Mouse (Mus musculus) natural killer cell, adult 2 months (primary cell): Measurements from ENCODE around the gene Pxdc1.

Experiments used
- DNase-seq, 2 experiments: peaks; one replicate each; pipeline ENCODE4 v3.0.0; 2022; ENCODE audit warnings: low spot score in 2 of 2

The Pxdc1 gene

DNA sequence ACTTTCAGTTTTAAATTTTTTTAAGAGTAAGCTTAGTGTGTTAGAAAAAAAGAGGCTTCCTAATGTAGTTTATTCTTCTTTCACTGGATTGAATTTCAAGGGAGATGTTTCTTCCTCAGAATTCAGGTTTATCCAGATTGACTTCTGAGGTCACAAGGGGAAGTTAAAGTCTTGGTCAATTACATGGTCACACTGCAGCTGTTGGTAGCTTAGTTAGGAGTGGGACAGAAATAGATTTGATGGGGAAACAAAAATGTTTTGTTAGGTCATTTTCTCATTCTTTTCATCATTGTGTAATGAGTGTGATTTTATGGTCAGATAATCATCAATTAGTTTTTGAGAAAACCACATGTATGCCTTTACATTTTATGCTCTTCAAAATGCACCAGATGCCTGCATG is 56.5 kb downstream of the Pxdc1 start:
- no peak for DNase-seq
